Mouse (Mus musculus) left cerebral cortex, adult 2 months (tissue): ENCODE measurements around the gene Pold4. TPM values are rescaled to one million over a fixed set of nuclear protein-coding genes. Genes with fewer than 3 reads are reported as not detected.

Experiments
- DNase-seq, 2 experiments: peaks; one replicate each; pipeline ENCODE4 v3.0.0; 2021 to 2022; ENCODE audit warnings: low spot score in 2 of 2, mixed read lengths in 1 of 2; ENCODE audit errors: extremely low spot score in 1 of 2
- H3K27ac ChIP-seq: fragments of 200-600 bp; 2 replicates; pipeline ENCODE4 v1.8.1; 2022
- H3K4me3 ChIP-seq: fragments of 200-600 bp; 2 replicates; pipeline ENCODE4 v1.8.1; 2022
- CTCF ChIP-seq: fragments of 200-600 bp; IDR thresholded peaks from 2 replicates; pipeline ENCODE4 v1.8.1; 2022; ENCODE audit warnings: antibody characterized with exemption, mild to moderate bottlenecking, moderate library complexity
- intact Hi-C: fragments of 180-260 bp; cut with DNase I; formaldehyde crosslinking; loops from one replicate; pipeline ENCODE4 v1.15.1; 2025
- long read RNA-seq, 2 experiments: library from polyadenylated mRNA; stranded (forward); transcript quantifications; one replicate each; pipeline ENCODE4 v2.0.0; 2021; ENCODE audit warnings: borderline mapping rate in 2 of 2
- total RNA-seq, 2 experiments: library from RNA; stranded (reverse); gene quantifications; 2 replicates each; pipeline ENCODE4 v1.2.3; 2021

The Pold4 gene
- total RNA-seq: 10 to 100 TPM; 15.4 to 17.6 TPM
- long read RNA-seq, experiment 1, transcript Pold4-201 (4 exons, 913 nt): major isoform, 8 of 8 reads
- long read RNA-seq, experiment 1, partial matches to known transcripts: 0 of 8 reads
- long read RNA-seq, experiment 1, other reads (novel, unspliced or antisense): 0 of 8 reads
- long read RNA-seq, experiment 2, partial matches to known transcripts: 3 of 6 reads
- long read RNA-seq, experiment 2, other reads (novel, unspliced or antisense): 1 of 6 reads

DNA sequence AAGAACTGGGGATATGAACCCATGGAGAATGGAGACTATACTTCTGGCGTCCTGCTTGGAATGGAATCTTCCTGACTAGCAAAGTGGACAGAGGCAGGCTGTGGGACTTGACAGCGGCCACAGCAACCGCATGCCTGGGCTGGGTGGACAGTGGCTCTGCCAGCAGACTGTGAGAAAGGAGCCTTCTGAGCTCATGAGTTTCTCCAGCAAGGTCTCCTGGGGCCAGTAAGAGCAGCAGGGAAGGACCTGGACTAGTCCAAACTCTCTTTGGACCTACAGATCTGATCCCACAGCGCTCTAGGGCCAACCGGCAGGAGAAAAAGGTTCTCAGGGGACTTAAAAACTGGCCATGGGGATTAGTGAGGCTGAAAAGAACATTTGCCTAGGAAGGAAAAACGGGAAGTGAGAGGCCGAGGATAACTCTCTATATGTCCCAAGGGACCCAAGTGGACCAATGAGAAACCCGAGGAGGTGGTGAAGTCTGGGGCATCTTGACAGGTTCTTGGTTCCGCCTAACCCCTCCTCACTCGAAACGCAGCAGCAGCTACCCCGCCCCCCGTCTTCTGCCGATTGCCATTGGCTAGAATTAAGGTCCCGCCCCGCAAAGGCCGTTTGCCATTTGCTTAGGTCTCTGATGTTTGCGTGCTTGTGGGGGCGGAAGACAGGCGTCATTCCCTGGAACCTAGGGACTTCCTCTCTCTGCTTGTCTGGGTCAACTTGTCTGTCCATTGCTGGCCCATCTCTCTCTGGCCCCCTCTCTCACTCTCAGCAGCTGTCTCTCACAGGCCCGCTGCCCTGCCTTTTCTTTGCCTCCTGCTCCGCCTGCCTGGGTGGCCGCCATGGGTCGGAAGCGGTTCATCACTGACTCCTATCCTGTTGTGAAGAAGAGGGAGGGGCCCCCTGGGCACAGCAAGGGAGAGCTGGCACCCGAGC, at the start of gene Pold4:
Gene Pold4 (plus strand): TSS at position 647 of the 933 bp plus-strand sequence.
- intact Hi-C loops: loop anchor here (1.0 to 2.0 kb wide), 2 partner anchors 106 to 135 kb away; partner anchors contain the start of genes Aip and Cdk2ap2

DNA sequence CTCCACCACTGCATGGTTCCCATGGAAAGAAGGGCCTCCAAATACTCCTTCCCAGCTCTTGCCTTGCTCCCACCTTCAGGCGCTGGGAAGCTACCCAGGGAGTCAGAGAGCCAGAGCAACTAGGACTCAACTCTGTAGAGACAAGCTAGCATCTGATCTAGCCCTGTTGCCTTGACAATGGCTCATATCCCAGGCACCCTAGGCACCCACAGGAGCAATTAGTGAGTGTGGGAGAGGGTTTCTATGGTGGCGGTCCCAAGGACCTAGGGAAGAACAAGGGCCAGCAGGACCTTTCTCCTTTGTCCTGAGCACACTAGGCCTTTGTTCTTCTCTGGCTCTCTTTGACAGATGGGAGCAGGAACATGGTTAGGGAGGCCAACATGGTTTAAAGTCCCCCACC, 48.0 kb upstream of the Pold4 start:
- no peak for DNase-seq
- Histone ChIP-seq H3K4me3 (no peak overlapping the region), H3K27ac (peak overlapping the region; percentile 55)
- TF ChIP-seq CTCF: no peak
- intact Hi-C loops: no loop called here

More for the DNA sequence above, at the start of gene Pold4:
- Histone ChIP-seq H3K27ac (peak within 1 kb of the TSS; percentile 98), H3K4me3 (peak within 1 kb of the TSS; percentile 75)
- no peak for TF ChIP-seq CTCF
- peak; percentile 95 to 96 for DNase-seq

DNA sequence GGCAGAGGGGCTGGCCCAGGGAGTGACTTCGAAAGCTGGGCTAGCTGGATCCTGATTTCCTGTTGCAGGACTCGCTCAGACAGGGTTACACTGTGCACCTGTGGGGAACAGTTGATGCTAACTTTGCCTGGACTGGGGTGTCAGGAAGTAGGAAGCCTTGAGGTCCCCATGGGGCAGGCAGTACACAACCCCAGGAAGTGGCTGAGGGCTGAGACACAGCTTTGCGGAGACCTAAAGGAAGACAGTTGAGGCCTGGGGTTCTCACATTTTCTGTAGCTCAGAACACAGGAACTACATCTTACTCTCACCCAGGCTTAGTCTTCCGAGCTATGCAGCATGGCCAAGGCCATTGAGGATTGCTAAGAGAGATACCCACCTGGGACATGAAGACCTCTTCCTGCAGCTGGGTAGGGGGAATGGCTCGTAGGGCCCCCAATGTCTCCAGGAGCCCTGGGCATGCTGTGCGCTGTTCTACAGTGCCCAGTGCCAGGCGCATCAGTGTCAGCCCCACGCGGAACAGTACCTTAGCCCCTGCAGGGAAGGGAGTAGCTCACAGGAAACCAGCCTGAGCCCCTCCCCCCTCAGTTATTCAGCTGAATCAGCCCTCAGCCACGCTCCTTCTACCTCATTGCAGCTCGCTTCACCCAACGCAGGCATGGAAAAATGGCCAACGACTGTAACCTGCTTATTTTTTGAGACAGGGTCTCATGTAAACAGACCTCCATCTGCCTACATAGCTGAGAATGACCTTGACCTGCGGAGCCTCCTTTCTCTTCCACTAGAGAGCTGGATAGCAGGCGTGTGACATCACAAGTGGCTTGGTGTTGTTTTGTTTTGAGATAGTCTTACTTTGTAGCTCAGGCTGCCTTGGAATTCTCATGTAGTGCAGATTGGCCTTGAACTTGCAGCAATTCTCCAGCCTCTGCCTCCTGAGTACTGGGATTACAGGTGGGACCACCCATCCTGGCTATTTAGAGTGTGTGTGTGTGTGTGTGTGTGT, 46.4 kb upstream of the Pold4 start:
- intact Hi-C loops: no loop called here
- Histone ChIP-seq H3K4me3 (no peak overlapping the region), H3K27ac (no peak overlapping the region)
- no peak for DNase-seq
- no peak for TF ChIP-seq CTCF

DNA sequence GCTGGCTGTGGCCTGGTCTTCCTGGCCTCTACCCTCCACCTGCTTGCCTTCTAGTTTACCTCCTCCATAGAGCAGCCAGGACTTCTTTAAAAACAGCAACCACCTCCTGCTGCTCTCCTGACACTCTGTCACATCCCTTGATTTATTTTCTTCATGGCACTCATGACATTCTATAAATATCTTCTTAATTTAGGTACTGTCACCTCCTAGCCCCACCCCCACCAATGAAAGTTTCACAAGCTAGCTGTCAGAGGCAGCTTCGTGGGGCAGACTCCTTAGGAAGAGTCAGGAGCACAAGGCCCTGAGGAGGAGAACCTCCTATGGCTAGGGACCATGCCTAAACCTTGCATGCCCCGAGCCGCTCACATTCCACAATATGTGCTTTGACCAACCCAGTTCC, 44.4 kb upstream of the Pold4 start:
- Histone ChIP-seq H3K27ac (no peak overlapping the region), H3K4me3 (no peak overlapping the region)
- no peak for TF ChIP-seq CTCF
- intact Hi-C loops: no loop called here
- no peak for DNase-seq

DNA sequence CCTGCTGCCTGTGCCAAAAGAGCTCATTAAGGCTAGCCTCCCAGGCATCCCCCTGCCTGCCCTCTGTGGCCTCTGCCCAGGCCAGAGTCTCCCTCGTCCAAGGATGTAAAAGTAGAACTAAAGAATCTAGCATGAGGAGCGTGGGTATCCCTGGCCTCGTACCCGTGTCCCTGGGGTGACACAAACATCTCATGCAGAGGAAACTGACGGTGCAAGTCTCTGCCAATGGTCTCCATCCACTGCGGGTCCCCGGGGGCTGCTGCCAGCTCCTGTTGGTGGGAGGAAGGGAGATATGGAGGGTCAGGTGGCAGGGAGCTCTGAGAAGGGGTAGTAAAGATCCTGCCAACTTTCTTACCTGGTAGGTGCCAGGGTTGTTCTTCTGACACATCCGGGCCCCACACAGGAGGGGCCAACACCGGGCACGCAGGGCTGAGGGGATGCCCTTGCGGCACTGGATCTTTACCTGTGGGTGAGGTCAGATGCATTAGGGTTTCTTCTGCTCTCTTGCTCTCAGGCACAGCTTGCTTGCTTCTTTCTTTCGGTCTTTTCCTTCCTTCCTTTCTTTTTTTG, 42.6 kb upstream of the Pold4 start:
- no peak for DNase-seq
- H3K4me3 ChIP-seq: no peak overlapping the region
- TF ChIP-seq CTCF: no peak
- intact Hi-C loops: no loop called here
- no peak overlapping the region for H3K27ac ChIP-seq

DNA sequence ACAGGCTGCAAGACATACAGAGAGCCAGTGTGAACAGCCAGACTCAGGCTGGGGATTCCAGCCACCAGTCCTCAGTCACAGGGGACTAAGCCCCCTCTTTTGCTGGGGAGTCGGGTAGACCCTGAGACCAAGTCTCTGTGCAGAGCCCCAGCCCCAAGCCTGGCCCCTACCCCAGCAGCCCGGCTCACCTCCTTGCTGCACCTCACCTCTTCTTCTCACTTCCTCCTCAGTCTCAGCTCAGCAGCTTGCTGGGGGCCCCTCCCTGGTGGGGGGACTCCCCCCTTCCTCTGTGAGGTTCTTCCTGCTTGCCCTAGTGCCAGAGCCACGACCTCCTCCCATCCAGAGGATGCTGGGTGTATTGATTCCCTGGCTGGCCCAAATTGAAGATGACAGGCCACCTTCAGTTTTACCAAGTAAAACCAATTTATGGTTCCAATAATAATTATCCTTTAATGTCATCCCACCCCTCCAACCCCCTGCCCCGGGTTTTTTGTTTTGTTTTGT, 40.8 kb upstream of the Pold4 start, which contains the start of gene Tbc1d10c:
Gene Tbc1d10c (minus strand): TSS at position 454 of the 504 bp plus-strand sequence.
- intact Hi-C loops: no loop called here
- H3K4me3 ChIP-seq: peak within 1 kb of the TSS; percentile 97
- TF ChIP-seq CTCF: no peak
- peak within 1 kb of the TSS; percentile 98 for H3K27ac ChIP-seq
- DNase-seq: no peak

DNA sequence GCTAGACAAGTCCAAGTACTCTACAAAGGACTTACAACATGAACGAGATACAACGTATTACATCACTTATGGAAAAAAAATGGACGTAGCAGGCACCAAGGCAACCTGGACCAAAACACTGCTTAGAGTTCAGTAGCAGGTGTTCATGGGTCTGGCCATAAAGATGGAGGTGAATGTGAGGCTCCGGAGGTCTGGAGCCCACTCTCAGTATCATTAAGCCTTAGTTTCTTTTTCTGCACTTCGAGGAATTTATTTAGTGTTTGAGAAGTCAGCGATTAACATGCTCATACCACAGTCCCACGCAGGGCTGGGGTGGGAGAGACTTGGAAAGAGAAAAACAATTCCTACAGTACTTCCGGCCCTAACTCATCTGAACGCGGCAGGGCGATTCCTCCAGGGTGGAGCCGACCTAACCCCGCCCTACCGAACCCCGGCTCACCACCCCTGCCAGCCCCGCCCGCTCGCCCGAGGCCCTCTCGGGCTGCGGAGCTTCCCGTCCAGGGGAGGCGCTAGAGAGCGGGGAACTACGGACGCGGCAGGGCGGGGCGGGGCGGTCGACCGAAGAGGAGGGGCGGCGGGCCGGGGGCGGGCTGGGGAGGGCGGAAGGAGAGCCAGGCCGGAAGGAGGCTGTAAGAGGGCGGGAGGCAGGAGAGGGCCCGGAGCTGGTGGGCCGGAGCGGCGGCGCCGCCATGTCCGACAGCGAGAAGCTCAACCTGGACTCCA, 40.0 kb upstream of the Pold4 start, which contains the start of gene Ppp1ca:
Gene Ppp1ca (plus strand): TSS at position 538 of the 723 bp plus-strand sequence.
- DNase-seq: peak; percentile 92 to 96
- Histone ChIP-seq H3K4me3 (peak within 1 kb of the TSS; percentile 97), H3K27ac (peak within 1 kb of the TSS; percentile 98)
- peak; percentile 81 for TF ChIP-seq CTCF
- intact Hi-C loops: loop anchor here (1.0 kb wide), 1 partner anchor 22 kb away; no protein-coding TSS in a partner anchor

DNA sequence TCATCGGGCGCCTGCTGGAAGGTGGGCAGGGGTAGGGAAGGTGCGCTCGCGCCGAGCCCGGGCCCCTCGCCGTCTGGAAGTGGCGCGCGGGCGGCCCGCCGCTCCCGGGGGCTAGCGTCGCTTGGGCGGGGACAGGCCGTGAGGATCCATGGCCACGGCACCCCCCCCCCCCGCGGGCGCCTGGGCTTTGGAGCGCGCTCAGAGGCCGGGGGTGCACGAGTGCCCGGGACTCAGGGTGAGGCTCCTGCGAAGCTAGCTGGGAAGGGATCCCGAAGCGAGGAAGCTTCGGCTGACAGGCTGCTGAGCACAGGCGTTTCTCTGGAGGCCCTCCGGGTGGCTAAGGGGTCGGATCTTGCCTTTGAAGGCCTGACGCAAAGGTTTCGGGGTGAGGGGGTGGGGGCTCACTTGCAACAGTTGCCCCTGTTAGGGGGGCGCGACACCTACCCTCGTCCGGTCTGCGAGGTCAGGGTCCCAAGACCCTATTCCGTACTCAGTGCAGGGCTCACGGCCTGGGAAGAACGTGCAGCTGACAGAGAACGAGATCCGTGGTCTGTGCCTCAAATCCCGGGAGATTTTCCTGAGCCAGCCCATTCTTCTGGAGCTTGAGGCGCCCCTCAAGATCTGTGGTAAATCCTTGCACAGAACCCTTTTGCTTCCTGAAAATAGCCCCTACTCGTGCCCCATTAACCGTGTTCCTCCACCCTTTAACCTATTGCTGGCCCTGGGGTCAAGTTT, 39.3 kb upstream of the Pold4 start:
- intact Hi-C loops: loop anchor here (1.0 kb wide), 1 partner anchor 23 kb away; no protein-coding TSS in a partner anchor

DNA sequence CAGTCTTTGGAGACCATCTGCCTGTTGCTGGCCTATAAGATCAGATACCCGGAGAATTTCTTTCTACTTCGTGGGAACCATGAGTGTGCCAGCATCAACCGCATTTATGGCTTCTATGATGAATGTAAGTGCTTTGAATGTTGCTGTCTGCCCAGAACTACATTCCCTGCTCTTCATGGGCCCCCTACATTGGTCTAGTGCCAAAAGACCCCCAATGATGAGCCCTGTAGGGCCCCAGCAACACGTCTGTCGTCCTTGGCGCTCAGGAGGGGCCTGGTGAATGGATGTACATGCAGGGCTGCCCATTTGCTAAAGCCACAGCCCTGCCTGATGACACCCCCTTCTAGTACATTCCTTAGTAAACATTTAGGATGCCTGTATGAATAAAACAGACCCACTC, 38.6 kb upstream of the Pold4 start:
- Histone ChIP-seq H3K27ac (peak overlapping the region; percentile 98), H3K4me3 (peak overlapping the region; percentile 97)
- DNase-seq: no peak
- TF ChIP-seq CTCF: no peak
- intact Hi-C loops: no loop called here

More for the DNA sequence above, 39.3 kb upstream of the Pold4 start:
- no peak for TF ChIP-seq CTCF
- no peak for DNase-seq
- Histone ChIP-seq H3K4me3 (peak overlapping the region; percentile 97), H3K27ac (peak overlapping the region; percentile 98)
